ENCODE assay signal across 8 mouse cellular contexts in the genomic region with DNA sequence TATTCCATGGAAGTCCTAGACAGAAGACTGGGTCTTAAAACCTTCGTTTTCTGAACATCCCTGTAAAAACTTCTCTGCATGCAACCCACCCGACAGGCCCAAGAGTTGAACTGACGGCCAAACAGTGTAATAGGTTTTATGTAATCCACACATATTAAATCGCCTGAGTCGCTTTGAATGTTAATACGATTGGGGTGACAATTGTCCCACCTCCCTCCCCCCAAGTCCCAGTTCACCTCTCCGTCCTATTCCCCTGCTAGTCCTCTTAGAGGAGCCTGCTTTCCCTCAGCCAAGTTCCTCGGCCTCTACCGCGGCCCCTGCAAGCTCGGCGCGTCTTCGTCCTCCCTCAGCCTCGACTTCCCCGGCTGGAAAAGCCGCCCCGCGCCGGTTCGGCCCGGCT. TPM values are rescaled to one million over a fixed set of nuclear protein-coding genes. Genes with fewer than 3 reads are reported as not detected.
DNase-seq lines count a peak whose midpoint lies in the region; ATAC-seq and TF ChIP-seq lines count a peak whose summit lies in the region.

No protein-coding gene starts in this region.

- no peak for TF ChIP-seq CTCF in left cerebral cortex, adult 2 months (IDR thresholded peaks at IDR 0.05)

- peak overlapping the region; percentile 78 for H3K4me2 ChIP-seq in hindbrain, embryonic 13.5 days
- peak overlapping the region; percentile 61 for H3K4me2 ChIP-seq in midbrain, embryonic 12.5 days (replicated peaks)

- no peaks in the 10 kb centered on the region for H3K9me3 ChIP-seq in hindbrain, embryonic 13.5 days
- H3K9me3 ChIP-seq in midbrain, embryonic 12.5 days, result no peaks in the 10 kb centered on the region

- no peaks in the 10 kb centered on the region for H3K4me1 ChIP-seq in brown adipose tissue, adult 24 weeks (ENCODE audit: control insufficient read depth, insufficient read depth, insufficient read length, low read length)
- H3K4me1 ChIP-seq in hindbrain, embryonic 13.5 days (replicated peaks), result peaks cover 33% of the 10 kb centered on the region
- H3K4me1 ChIP-seq in midbrain, embryonic 12.5 days, result peaks cover 19% of the 10 kb centered on the region

- under 1% methylated on average over 22 of the region's 22 CpGs for WGBS in hindbrain, embryonic 13.5 days
- WGBS in midbrain, embryonic 12.5 days, result 0% methylated on average over 22 of the region's 22 CpGs

- peak overlapping the region; percentile 96 for H3K9ac ChIP-seq in hindbrain, embryonic 13.5 days
- peak overlapping the region; percentile 95 for H3K9ac ChIP-seq in midbrain, embryonic 12.5 days (replicated peaks)

- peaks cover 6% of the 10 kb centered on the region; the same call in 1 of the 2 replicates for H3K36me3 ChIP-seq in hindbrain, embryonic 13.5 days
- H3K36me3 ChIP-seq in midbrain, embryonic 12.5 days, result peaks cover 10% of the 10 kb centered on the region

- peak; percentile 25 for ATAC-seq in hindbrain, embryonic 13.5 days (ENCODE audit: low FRiP score)
- peak; percentile 1; the same call in 1 of the 2 replicates for ATAC-seq in midbrain, embryonic 12.5 days (ENCODE audit: low FRiP score, low read depth)

- peak overlapping the region; percentile 74 for H3K4me3 ChIP-seq in left cerebral cortex, adult 2 months
- peak overlapping the region; percentile 80 for H3K4me3 ChIP-seq in brown adipose tissue, adult 24 weeks (ENCODE audit: insufficient read depth, low read depth, low read length)
- H3K4me3 ChIP-seq in hindbrain, embryonic 13.5 days, result peak overlapping the region; percentile 90
- peak overlapping the region; percentile 92 for H3K4me3 ChIP-seq in midbrain, embryonic 12.5 days

- no peak for DNase-seq in left cerebral cortex, adult 2 months (ENCODE audit: extremely low spot score in 1 of 2, low spot score in 2 of 2)
- DNase-seq in left cerebral cortex, adult 18-20 months (ENCODE audit: low spot score in 2 of 2), result no peak
- no peak for DNase-seq in gastrocnemius, postnatal 14 days
- no peak for DNase-seq in left cerebral cortex, postnatal 10 days (ENCODE audit: extremely low spot score in 1 of 2, low spot score in 2 of 2)
- DNase-seq in cerebellum, adult 11-12 months, result no peak

- peak overlapping the region; percentile 96 for H3K27ac ChIP-seq in left cerebral cortex, adult 2 months
- peak overlapping the region; percentile 93 for H3K27ac ChIP-seq in brown adipose tissue, adult 24 weeks (replicated peaks; ENCODE audit: low read depth, low read length)
- H3K27ac ChIP-seq in hindbrain, embryonic 13.5 days, result peak overlapping the region; percentile 98
- H3K27ac ChIP-seq in midbrain, embryonic 12.5 days (replicated peaks), result peak overlapping the region; percentile 98

- no peaks in the 10 kb centered on the region for H3K27me3 ChIP-seq in hindbrain, embryonic 13.5 days
- no peaks in the 10 kb centered on the region for H3K27me3 ChIP-seq in midbrain, embryonic 12.5 days

- intact Hi-C loops in left cerebral cortex, adult 2 months (cut with DNase I), result loop anchor here (5.0 kb wide), 1 partner anchor 101 kb away; no protein-coding TSS in a partner anchor
- intact Hi-C loops in gastrocnemius, postnatal 14 days (cut with DNase I; ENCODE audit: low total_unique reads), result no loop called here
- intact Hi-C loops in left cerebral cortex, postnatal 10 days (cut with DNase I), result no loop called here

RNA-seq across cellular contexts. Expression of gene Fbxo36, which starts 1.5 kb away (rescaled TPM):
- total RNA-seq in left cerebral cortex, adult 2 months (2021), result 1 to 10 TPM; 2.3 to 2.4 TPM
- total RNA-seq in left cerebral cortex, adult 18-20 months (2021), result 1 to 10 TPM; 2.2 to 3.9 TPM
- 9.8 and 15.1 TPM in 2 replicates for polyA plus RNA-seq in brown adipose tissue, adult 24 weeks (2012; ENCODE audit: insufficient read depth, insufficient read length, missing spikeins)
- 8.6 and 11.3 TPM in 2 replicates for polyA plus RNA-seq in hindbrain, embryonic 13.5 days (2015; fragmentation: Nextera tagmentation; extraction: Ambion mirVana)
- polyA plus RNA-seq in midbrain, embryonic 12.5 days (2016; fragmentation: Nextera tagmentation; extraction: Ambion mirVana), result 9.2 and 10.3 TPM in 2 replicates
- 1 to 10 TPM; 1.5 to 1.8 TPM for total RNA-seq in gastrocnemius, postnatal 14 days (2021)
- total RNA-seq in left cerebral cortex, postnatal 10 days (2021), result 1 to 10 TPM; 1.7 to 1.8 TPM

RNA-seq across cellular contexts. Expression of gene Trip12, which starts 2.2 kb away (rescaled TPM):
- 100 to 1,000 TPM; 196 to 219 TPM for total RNA-seq in left cerebral cortex, adult 2 months (2021)
- total RNA-seq in left cerebral cortex, adult 18-20 months (2021), result 100 to 1,000 TPM; 201 to 202 TPM
- polyA plus RNA-seq in brown adipose tissue, adult 24 weeks (2012; ENCODE audit: insufficient read depth, insufficient read length, missing spikeins), result 70.1 and 74.2 TPM in 2 replicates
- 59.9 and 66.5 TPM in 2 replicates for polyA plus RNA-seq in hindbrain, embryonic 13.5 days (2015; fragmentation: Nextera tagmentation; extraction: Ambion mirVana)
- polyA plus RNA-seq in midbrain, embryonic 12.5 days (2016; fragmentation: Nextera tagmentation; extraction: Ambion mirVana), result 115 and 123 TPM in 2 replicates
- 100 to 1,000 TPM; 171 to 173 TPM for total RNA-seq in gastrocnemius, postnatal 14 days (2021)
- total RNA-seq in left cerebral cortex, postnatal 10 days (2021), result 100 to 1,000 TPM; 181 to 201 TPM
